Mouse (Mus musculus) lung, postnatal 0 days (tissue): ENCODE results near the gene Rhog. TPM values are rescaled to one million over a fixed set of nuclear protein-coding genes. Genes with fewer than 3 reads are reported as not detected.
"Not testable (repeated sequence)": the region's sequence is repeated elsewhere in the genome, so short reads cannot be mapped to it uniquely, and the experiment has no call there.

ENCODE experiments used
- ATAC-seq: fragments of 200-750 bp; cut with Nextera tagmentation; 2 replicates; pipeline ENCODE4 v1.8.0; 2017; ENCODE audit warnings: moderate library complexity
- DNase-seq: peaks from one replicate; pipeline ENCODE4 v3.0.0-alpha.2; 2016; ENCODE audit warnings: low spot score
- H3K27ac ChIP-seq: fragments of 300-500 bp; sonication (generic); 2 replicates; pipeline ENCODE4 v1.5.1; 2014; ENCODE audit warnings: antibody characterized with exemption, mild to moderate bottlenecking, low read length, mixed read lengths
- H3K27me3 ChIP-seq: fragments of 300-500 bp; sonication (generic); replicated peaks from 2 replicates; pipeline ENCODE4 v1.6.1; 2014; ENCODE audit warnings: low read length, mixed read lengths; ENCODE audit not compliant: insufficient read depth
- H3K36me3 ChIP-seq: fragments of 300-500 bp; sonication (generic); 2 replicates; pipeline ENCODE4 v1.6.1; 2014; ENCODE audit warnings: low read length, mixed read lengths; ENCODE audit not compliant: insufficient read depth
- H3K4me1 ChIP-seq: fragments of 300-500 bp; sonication (generic); 2 replicates; pipeline ENCODE4 v1.6.1; 2014; ENCODE audit warnings: antibody characterized with exemption, low read depth, low read length, mixed read lengths; ENCODE audit not compliant: insufficient read depth
- H3K4me2 ChIP-seq: fragments of 300-500 bp; sonication (generic); replicated peaks from 2 replicates; pipeline ENCODE4 v1.6.1; 2014; ENCODE audit warnings: low read depth, mild to moderate bottlenecking, low read length, moderate library complexity, mixed read lengths
- H3K4me3 ChIP-seq: fragments of 300-500 bp; sonication (generic); 2 replicates; pipeline ENCODE4 v1.5.1; 2014; ENCODE audit warnings: low read depth, low read length
- H3K9ac ChIP-seq: fragments of 300-500 bp; sonication (generic); replicated peaks from 2 replicates; pipeline ENCODE4 v1.6.1; 2014; ENCODE audit warnings: low read depth, mild to moderate bottlenecking
- H3K9me3 ChIP-seq: fragments of 300-500 bp; sonication (generic); 2 replicates; pipeline ENCODE4 v1.6.1; 2016; ENCODE audit warnings: low read length, mixed read lengths
- CTCF ChIP-seq: IDR thresholded peaks from 2 replicates; pipeline ENCODE4 v1.5.1; 2016; ENCODE audit warnings: antibody characterized with exemption, mild to moderate bottlenecking
- EP300 ChIP-seq: IDR thresholded peaks from 2 replicates; pipeline ENCODE4 v1.6.1; 2016; ENCODE audit warnings: antibody characterized with exemption, mild to moderate bottlenecking, control low read depth
- WGBS: fragments of 180-500 bp; shearing (Covaris S2); extraction: QIAGEN DNeasy Blood & Tissue Kit; methylation state at CpG from one replicate; pipeline ENCODE4 v1.1.7; 2014; 5-methylcytosine and 5-hydroxymethylcytosine counted together
- polyA plus RNA-seq: library from polyadenylated mRNA; unstranded; fragments of >200 nt; fragmentation: Nextera tagmentation; extraction: Ambion mirVana; gene quantifications from 2 replicates; pipeline ENCODE4 v1.2.1, GENCODE M21; 2015

Rhog gene
- polyA plus RNA-seq, 1 experiment from 2014 or later = 141 TPM

GRCm38 (mm10) chr7:102266401-102267042 is 10.7 kb upstream of the Rhog start:
- H3K4me3 ChIP-seq = peak overlapping the region; percentile 82; the same call in 1 of the 2 replicates

DNA sequence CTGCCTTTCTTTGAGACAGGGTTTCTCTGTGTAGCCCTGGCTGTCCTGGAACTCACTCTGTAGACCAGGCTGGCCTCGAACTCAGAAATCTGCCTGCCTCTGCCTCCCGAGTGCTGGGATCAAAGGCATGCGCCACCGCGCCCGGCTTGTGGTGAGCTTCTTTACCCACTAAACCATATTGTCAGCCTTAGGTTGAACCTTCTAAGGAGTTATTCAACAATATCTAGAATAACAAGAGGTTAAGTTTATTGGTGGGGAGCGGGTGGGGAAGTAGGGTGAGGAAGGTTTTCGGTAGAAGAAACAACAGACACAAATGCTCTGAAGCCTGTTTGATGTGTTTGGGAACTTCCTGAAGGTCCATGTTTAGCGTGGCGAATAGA is 10.2 kb upstream of the Rhog start:
- WGBS = 87% methylated on average over 10 of the region's 10 CpGs
- not testable (repeated sequence) for H3K36me3 ChIP-seq

More at GRCm38 (mm10) chr7:102266401-102267042, 10.7 kb upstream of the Rhog start:
- 35% methylated on average over 14 of the region's 14 CpGs for WGBS
- no peak overlapping the region for H3K27ac ChIP-seq
- H3K4me2 ChIP-seq = no peak overlapping the region; the same call in 1 of the 2 replicates
- peak; percentile 1; the same call in 1 of the 2 replicates for ATAC-seq
- H3K9ac ChIP-seq = no peak overlapping the region
- H3K36me3 ChIP-seq = no peaks in the 10 kb centered on the region
- TF ChIP-seq CTCF (no peak), EP300 (no peak)
- no peaks in the 10 kb centered on the region for H3K27me3 ChIP-seq
- H3K4me1 ChIP-seq = peaks cover 7% of the 10 kb centered on the region; the same call in 1 of the 2 replicates
- peak; percentile 43 for DNase-seq
- H3K9me3 ChIP-seq = no peaks in the 10 kb centered on the region

GRCm38 (mm10) chr7:102263020-102263419 is 7.2 kb upstream of the Rhog start:
- Histone ChIP-seq H3K27ac (no peak overlapping the region), H3K36me3 (no peaks in the 10 kb centered on the region), H3K9me3 (no peaks in the 10 kb centered on the region)

More for the DNA sequence above, 10.2 kb upstream of the Rhog start:
- ATAC-seq, H3K9ac ChIP-seq, H3K4me1 ChIP-seq, H3K27me3 ChIP-seq, H3K4me3 ChIP-seq, DNase-seq, H3K4me2 ChIP-seq, H3K9me3 ChIP-seq, H3K27ac ChIP-seq: not testable (repeated sequence)

GRCm38 (mm10) chr7:102260518-102260917 is 4.7 kb upstream of the Rhog start:
- no peak overlapping the region for H3K9ac ChIP-seq
- H3K36me3 ChIP-seq = no peaks in the 10 kb centered on the region
- 75% methylated on average over 1 of the region's 1 CpGs for WGBS
- no peak overlapping the region for H3K4me3 ChIP-seq
- DNase-seq (no peak), ATAC-seq (no peak)
- H3K4me1 ChIP-seq = no peaks in the 10 kb centered on the region
- no peak overlapping the region for H3K27ac ChIP-seq
- H3K9me3 ChIP-seq = no peaks in the 10 kb centered on the region
- TF ChIP-seq CTCF (no peak), EP300 (no peak)
- no peaks in the 10 kb centered on the region for H3K27me3 ChIP-seq
- H3K4me2 ChIP-seq = no peak overlapping the region

More at GRCm38 (mm10) chr7:102263020-102263419, 7.2 kb upstream of the Rhog start:
- no peak for TF ChIP-seq EP300
- TF ChIP-seq CTCF = 0 out of 2 replicates have a peak, but pooled peaks have one; percentile 6
- ATAC-seq (no peak), DNase-seq (no peak)
- Histone ChIP-seq H3K4me1 (no peaks in the 10 kb centered on the region), H3K4me2 (no peak overlapping the region), H3K4me3 (no peak overlapping the region), H3K27me3 (no peaks in the 10 kb centered on the region), H3K9ac (no peak overlapping the region)
- WGBS = 89% methylated on average over 2 of the region's 2 CpGs

GRCm38 (mm10) chr7:102259716-102260479 is 4.0 kb upstream of the Rhog start:
- ATAC-seq = no peak
- Histone ChIP-seq H3K9me3 (no peaks in the 10 kb centered on the region), H3K9ac (no peak overlapping the region), H3K27ac (no peak overlapping the region), H3K27me3 (no peaks in the 10 kb centered on the region), H3K4me1 (no peaks in the 10 kb centered on the region), H3K4me3 (no peak overlapping the region), H3K36me3 (no peaks in the 10 kb centered on the region), H3K4me2 (no peak overlapping the region)
- WGBS = 72% methylated on average over 10 of the region's 10 CpGs
- no peak for DNase-seq
- TF ChIP-seq EP300 (no peak), CTCF (no peak)

DNA sequence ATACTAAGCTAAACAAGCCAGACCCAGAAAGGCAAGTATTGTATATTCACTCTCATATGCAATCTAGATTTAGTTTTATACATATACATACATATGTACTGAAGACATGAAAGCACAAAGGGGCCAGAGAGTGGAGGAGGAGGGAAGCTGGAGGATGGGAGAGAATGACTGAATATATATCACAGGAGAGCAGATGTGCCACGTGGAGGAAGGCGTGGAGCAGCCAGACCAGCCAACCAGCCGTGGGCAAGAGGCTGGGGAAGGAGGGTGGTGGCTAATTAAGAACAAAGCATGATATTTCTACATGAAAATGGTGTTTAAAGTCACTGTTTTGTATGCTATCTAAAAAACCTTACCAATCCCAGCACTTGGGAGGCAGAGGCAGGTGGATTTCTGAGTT is 2.9 kb upstream of the Rhog start:
- ATAC-seq (no peak), DNase-seq (no peak)
- H3K27ac ChIP-seq = no peak overlapping the region
- no peak overlapping the region for H3K4me2 ChIP-seq
- TF ChIP-seq EP300 = no peak
- TF ChIP-seq CTCF = no peak
- no peak overlapping the region for H3K4me3 ChIP-seq
- H3K27me3 ChIP-seq = no peaks in the 10 kb centered on the region
- no peaks in the 10 kb centered on the region for H3K4me1 ChIP-seq
- WGBS = 58% methylated on average over 3 of the region's 3 CpGs
- no peaks in the 10 kb centered on the region for H3K36me3 ChIP-seq
- H3K9me3 ChIP-seq = no peaks in the 10 kb centered on the region
- no peak overlapping the region for H3K9ac ChIP-seq
